Mouse (Mus musculus) left cerebral cortex, adult 9 months (tissue): ENCODE results near the gene Mfsd1.

Source experiments
- DNase-seq, 2 experiments: peaks; one replicate each; pipeline ENCODE4 v3.0.0; 2022; ENCODE audit warnings: low spot score in 2 of 2

The Mfsd1 gene

GRCm38 (mm10) chr3:67582273-67583124, at the start of gene Mfsd1:
Gene Mfsd1, plus strand, starts transcription at chr3:67582741.
- peak in 1 of 2 experiments; percentile 51 for DNase-seq

GRCm38 (mm10) chr3:67543630-67544029, 38.9 kb upstream of the Mfsd1 start:
- DNase-seq, result no peak

GRCm38 (mm10) chr3:67551193-67551592, 31.3 kb upstream of the Mfsd1 start:
- no peak for DNase-seq

- no peak for DNase-seq
Observed at GRCm38 (mm10) chr3:67553281-67553680, 29.3 kb upstream of the Mfsd1 start.

GRCm38 (mm10) chr3:67553927-67554448, 28.6 kb upstream of the Mfsd1 start:
- DNase-seq, result no peak

GRCm38 (mm10) chr3:67555211-67555610, 27.3 kb upstream of the Mfsd1 start:
- DNase-seq, result no peak

- DNase-seq, result no peak
Observed at GRCm38 (mm10) chr3:67557200-67557651, 25.3 kb upstream of the Mfsd1 start.

GRCm38 (mm10) chr3:67557718-67558354, 24.7 kb upstream of the Mfsd1 start:
- no peak for DNase-seq

- DNase-seq, result no peak
Observed at GRCm38 (mm10) chr3:67564731-67565357, 17.7 kb upstream of the Mfsd1 start.

GRCm38 (mm10) chr3:67565540-67566227, 16.9 kb upstream of the Mfsd1 start:
- DNase-seq, result no peak

GRCm38 (mm10) chr3:67568015-67568618, 14.4 kb upstream of the Mfsd1 start:
- DNase-seq, result peak in 1 of 2 experiments; percentile 77

- no peak for DNase-seq
Observed at GRCm38 (mm10) chr3:67572918-67573317, 9.6 kb upstream of the Mfsd1 start.

GRCm38 (mm10) chr3:67573523-67573922, 9.0 kb upstream of the Mfsd1 start:
- no peak for DNase-seq

GRCm38 (mm10) chr3:67576248-67576647, 6.3 kb upstream of the Mfsd1 start:
- no peak for DNase-seq

- no peak for DNase-seq
Observed at GRCm38 (mm10) chr3:67576724-67577123, 5.8 kb upstream of the Mfsd1 start.

- no peak for DNase-seq
Observed at GRCm38 (mm10) chr3:67583125-67583845, 744 bp downstream of the Mfsd1 start.

GRCm38 (mm10) chr3:67583846-67584186, 1.3 kb downstream of the Mfsd1 start:
- no peak for DNase-seq

- no peak for DNase-seq
Observed at GRCm38 (mm10) chr3:67586511-67586910, 4.0 kb downstream of the Mfsd1 start.

- no peak for DNase-seq
Observed at GRCm38 (mm10) chr3:67587430-67587829, 4.9 kb downstream of the Mfsd1 start.

- no peak for DNase-seq
Observed at GRCm38 (mm10) chr3:67601616-67602138, 19.1 kb downstream of the Mfsd1 start.
